Mouse (Mus musculus): ENCODE measurements around the gene Kcnk4.
"Not testable (repeated sequence)": the region's sequence is repeated elsewhere in the genome, so short reads cannot be mapped to it uniquely, and the experiment has no call there.

Gene Kcnk4

DNA sequence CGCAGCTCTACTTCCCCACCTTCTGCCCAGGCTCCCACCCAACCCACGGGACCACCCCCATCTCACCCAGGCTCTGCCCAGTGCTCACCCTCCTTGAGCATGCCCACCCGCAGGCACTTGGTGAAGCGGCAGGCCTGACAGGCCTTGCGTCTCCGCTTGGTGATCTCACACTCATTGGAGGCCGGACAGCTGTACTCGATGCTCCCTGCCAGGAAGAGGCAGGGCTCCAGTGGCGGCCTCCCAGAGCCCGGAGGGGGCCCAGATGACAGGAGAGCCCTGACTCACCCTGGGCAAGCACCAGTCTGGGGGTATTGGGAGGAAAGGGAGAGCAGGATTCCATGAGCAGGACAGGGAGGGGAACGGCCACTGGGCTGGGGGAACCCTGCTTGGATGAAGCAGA lies 20.3 kb downstream of the Kcnk4 start:
- peak; percentile 17 to 67 for DNase-seq

DNA sequence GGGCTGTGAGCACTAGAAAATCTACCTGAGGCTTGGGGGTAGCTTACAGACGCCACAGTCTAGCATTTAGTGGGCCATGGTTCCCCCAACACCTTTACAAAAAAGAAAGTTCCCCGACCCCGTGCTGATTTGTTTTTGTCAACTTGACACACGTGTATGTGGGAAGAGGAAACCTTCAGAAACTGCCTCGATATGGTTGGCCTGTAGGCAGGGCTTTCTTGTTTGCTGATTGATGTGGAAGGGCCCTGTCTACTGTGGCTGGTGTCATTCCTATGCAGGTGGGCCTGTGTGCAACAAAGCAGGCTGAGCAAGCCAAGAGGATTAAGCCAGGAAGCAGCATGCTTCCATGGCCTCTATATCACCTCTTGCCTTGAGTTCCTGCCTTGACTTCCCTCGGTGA lies 21.3 kb downstream of the Kcnk4 start:
- DNase-seq, result no peak

DNA sequence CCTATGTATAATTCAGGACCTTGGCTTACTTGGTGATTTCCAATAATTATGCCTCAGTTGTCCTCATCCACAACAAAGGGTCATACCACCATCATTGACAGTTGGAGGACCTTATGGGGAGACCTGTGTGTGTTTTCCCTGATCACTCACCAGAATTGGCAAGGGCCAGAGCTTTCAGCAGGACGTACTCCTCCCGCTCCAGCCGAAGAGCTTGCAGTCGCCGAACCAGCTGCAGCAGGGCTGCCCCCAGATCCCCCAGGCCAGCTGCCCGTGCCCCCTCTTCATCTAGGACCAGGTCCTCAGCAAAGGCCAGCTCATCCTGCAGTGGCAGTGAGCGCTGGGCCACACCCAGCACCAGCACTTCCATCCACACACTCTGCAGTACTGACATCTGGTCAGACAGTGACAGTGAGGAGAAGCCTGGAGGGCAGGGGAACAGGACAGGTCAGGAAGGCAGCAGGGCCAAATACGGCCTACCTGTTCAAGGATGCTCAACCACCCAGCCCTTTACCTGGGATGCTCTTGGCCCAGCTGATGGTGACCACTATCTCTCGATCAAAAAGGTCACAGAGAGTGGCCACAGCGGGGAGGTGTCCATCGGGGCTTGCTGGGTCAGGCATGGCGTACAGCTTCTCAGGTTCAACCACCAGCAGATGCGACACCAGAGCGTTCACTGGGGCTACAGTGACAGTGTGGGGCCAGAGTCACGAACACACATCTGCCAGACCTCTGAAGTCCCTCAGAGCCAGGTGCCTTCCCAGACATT lies 21.9 kb downstream of the Kcnk4 start:
- DNase-seq, result no peak

DNA sequence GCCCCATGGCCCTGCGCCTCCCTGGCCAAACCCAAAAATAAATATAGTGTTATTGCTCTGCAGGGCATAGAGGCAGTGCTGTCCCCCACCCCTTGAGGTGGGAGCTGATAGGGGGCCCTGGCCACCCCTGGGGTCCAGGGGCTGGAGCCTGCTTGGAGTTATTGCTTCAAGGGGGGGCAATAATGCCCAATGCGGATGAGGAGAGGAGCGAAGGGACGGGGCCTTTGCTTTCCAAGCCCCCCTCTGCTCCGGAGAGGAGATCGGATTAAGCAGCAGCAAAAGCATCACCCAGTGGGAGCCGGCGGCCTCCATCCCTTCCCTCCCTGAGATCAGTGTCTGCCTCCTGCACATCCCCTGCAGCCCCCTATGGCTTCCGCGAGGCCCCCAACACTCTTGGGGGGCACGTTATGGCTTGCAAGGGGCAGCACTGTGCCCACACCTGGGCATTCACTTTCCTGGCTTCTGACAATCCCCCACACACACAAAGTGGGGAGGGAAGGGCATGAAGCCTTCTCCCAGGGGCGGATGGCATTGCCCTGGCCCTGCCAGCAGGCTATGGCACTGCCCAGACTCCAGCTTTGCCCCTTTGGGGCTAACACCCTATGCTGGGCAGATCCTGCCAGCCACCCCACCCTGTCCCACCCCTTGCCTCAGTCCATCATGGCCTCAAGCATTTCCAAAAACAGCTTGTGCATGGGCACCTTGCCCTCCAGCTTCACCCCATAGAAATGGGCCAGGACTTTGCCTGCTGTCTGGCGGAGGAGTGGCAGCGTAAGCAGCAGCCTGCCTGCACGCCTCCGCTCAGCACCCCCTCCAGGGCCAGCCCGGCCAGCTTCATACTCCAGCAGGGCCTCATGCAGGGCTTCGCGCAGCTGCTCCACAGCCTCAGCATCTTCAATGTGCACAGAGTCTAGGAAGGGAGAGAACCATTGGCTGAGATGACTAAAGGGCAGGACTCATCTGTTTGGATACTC lies 22.9 kb downstream of the Kcnk4 start:
- no peak for DNase-seq

DNA sequence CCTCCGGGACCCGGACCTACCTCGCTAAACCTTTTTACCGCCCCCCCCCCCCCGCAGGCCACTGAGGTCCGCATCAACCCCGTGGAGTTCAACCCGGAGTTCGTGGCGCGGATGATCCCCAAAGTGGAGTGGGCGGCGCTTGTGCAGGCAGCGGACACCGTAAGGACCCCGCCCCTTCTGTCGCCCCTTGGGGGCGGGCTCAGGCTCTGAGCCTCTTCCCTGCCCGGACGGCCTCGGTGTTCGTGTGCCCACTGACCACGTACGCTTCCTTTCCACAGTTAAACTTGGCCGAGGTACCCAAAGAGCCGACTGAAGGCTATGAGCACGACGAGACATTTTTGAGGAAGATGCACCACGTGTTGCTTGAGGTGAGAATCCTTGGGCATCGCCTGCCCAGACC lies 24.0 kb downstream of the Kcnk4 start:
- peak; percentile 60 to 78 for DNase-seq

DNA sequence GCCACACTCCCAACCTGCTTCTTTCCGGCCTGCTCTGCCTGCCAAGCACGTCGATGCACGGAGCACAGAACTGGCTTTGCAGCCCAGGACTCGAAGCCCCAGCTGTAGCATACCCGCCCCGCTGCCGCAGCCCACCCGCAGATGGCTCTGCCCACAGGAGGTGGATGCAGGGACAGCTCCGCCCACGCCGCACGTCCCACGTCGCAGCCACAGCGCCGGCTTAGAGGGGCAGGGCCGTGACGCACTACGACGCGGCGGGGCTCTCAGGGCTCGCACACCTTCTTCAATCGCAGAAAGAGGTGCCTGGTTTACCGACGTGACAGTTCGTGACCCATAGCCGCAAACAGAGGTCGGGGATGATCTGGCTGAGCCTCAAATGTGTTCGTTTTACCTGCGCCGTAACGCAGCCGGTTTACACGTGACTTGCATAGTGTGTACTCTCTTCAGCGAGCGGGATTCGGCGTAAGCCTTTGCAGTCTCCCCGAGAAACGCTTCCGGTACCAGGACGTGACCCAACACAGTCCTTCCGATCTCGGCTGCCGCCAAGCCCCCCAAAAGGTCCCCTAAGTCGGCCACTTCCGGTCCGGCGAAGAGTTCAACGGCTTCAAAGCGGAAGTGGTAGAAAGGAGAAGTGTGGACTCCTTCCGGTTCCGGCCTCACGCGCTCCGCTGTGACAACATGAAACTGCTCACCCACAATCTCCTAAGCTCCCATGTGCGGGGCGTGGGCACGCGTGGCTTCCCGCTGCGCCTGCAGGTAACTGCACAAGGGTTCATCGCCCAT lies 24.6 kb downstream of the Kcnk4 start, which contains the start of the genes Trmt112 and Prdx5:
Trmt112 (plus strand) TSS at position 192 of the 783 bp plus-strand sequence.
Prdx5 (minus strand) TSS at position 600 of the 783 bp plus-strand sequence.
- DNase-seq, result peak; percentile 92 to 96

DNA sequence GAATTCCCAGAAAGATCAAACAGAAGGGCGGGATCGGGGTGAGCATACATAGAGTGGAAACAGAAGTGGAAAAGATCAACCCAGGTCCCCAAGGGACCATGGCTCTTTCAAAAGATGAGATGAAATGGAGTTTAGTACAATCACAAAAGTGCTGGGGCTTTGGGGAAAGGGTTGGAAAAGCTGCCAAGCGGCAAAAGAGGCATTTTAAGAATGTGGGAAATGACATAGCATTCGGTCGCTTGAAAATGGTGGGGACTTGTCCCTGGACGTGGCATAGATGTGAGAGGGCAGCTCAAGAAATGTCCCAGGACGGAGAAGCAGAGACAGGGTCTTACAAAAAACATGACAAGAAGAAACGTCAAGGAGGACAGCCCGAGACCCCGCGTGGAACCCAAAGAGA lies 25.3 kb downstream of the Kcnk4 start:
- DNase-seq, result no peak

DNA sequence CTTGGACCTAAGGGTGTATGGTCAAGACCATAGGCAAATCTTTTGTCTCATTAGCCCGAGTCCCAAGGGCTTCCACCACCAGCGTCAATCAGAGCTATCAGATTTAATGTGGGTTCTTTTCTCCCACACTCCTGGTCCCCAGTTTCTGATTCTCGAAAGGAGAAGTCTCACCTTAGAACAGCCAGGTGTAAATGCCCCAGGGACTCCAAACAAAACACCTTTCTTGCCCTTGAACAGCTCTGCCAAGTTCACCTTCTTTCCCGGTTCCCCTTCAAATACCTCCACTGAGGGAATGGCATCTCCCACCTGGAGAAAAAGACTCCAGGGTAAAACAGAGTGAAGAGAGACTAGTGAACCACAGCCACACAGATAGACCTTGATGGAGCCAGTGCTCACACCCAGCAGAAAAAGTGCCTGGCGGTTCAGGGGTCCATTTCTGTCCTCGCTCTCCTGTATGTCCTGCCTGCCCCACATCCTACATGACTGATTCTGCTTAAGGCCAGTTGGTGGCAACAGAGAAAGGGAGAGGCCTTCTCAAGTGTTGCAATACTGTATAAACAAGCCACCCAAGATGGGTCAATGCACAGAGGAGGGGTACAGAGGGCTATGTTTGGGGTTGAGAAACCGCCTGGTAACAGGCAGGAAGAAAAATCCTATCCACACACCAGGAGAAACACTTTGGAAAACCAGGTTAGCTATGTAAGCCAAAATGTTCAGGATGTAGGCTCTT lies 26.3 kb downstream of the Kcnk4 start:
- peak in 1 of 2 experiments; percentile 19 for DNase-seq

DNA sequence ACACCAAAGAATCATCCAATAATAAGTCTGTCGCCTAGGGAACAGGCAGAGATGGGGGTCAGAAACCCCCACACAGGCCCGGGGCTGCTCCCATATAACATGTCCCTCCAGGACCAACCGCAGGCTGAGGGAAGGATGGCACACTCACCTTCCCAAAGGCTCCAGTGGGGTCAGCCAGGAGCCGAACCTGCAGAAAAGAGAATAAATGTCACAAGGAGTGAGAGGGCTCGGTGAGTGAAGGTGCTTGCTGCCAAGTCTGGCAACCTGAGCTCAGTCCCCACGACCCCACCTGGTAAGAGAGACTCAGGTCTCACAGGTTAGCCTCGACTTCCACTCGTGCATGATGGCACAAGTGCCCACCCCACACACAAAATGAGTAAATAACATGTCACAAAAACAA lies 27.2 kb downstream of the Kcnk4 start:
- no peak for DNase-seq

DNA sequence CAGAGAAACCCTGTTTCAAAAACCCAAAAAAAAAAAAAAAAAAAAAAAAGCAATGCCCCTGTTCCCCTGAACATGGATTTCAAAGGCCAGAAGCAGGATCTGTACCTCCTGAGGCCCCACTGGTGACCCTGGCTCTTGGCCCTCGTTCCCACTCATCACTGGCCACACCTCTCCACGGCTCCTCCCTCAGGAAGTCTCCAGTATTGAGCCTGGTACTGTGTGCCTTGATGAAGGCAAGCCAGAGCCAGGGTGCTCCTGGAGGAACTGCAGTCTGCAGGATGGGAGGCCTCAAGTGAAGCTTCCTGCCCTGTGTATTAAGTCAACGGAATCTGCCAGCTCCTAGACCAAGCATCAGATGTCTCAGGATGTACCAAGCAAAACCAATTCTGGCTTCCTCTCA lies 28.1 kb downstream of the Kcnk4 start:
- no peak for DNase-seq

DNA sequence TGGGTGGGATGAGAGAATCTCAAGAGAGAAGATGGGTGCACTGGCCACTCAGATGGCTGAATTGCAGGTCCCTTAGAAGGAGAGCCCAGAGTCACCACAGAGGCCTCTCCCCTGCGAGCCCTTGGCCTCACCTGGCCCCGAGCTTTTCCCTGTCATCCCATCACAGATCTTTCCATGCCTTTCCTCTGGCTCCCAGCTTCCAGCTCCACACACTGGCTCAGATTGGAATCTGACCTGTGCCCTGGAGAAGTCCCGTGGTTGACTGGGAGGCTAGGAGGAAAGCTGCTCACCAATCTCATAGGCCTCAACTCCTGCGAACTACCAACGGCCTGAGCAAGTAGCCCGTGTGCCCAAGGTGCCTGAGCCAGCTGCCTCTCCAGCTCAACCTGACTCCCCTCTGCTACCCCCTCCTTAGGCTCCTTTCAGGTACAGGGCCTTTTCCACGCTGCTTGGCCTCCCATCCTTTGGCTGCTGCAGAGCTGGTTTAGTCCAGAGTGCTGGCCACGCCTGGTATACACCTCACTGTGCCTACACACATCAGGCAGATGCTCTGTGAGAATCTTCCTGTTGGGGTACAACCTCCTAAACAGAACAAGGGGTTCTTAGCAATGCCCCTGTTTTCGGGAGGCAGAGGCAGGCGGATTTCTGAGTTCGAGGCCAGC lies 28.7 kb downstream of the Kcnk4 start:
- no peak for DNase-seq

DNA sequence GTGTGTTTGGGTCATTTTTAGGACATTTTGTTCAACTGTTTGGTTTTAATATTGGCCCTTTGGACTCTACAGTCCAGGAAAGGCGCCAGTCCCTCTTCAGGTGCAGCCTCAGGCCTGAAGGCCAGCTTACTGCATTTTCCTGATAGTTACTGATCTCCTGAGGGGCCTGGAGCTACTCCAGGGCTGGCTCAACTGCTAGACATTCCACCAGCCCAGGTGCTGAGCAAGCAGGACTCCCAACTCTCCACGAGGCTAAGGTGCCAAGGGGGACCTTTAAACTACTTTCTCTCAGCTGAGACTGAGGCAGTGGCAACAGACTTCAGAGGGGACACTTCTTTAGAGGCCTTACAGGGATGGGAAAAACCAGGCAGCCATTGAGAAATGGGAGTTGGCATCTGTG lies 29.5 kb downstream of the Kcnk4 start:
- no peak for DNase-seq

DNA sequence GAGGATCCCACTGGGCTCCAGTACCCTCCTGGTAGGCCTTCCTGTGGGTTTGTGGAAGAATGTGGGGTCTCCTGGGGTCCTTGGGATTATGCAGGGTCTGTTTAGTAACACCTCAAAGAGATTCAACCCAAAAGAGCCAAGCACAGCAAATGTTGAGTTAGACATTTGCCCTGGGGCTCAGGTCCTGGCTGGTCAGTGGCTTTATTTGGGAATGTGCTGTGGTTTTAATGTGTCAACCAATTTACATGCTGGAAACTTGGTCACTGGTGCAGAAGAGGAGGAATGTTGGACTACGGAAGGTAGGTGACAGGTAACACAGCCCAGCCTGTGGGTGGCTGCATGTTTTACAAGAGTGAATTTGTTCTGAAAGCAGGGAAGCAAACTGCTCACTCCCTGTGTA lies 31.3 kb downstream of the Kcnk4 start:
- no peak for DNase-seq

DNA sequence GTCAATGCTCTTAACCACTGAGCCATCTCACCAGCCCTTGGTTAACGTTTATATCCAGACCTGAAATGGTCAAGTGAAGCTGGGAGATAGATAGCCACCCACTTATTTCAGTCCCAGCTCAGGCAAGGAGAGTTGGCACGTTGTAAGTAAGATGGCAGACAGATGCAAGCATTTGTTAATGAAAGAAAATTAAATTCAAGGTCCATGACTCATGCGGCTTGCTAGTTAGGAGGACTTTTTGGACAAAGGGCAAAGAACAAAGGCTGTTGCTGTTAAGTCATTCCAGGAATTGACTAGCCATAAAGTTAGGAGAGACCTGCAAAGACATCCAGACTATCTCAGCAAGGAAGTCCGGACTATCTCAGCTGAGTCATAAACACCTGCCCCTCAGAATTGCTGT lies 34.7 kb downstream of the Kcnk4 start:
- DNase-seq, result no peak

DNA sequence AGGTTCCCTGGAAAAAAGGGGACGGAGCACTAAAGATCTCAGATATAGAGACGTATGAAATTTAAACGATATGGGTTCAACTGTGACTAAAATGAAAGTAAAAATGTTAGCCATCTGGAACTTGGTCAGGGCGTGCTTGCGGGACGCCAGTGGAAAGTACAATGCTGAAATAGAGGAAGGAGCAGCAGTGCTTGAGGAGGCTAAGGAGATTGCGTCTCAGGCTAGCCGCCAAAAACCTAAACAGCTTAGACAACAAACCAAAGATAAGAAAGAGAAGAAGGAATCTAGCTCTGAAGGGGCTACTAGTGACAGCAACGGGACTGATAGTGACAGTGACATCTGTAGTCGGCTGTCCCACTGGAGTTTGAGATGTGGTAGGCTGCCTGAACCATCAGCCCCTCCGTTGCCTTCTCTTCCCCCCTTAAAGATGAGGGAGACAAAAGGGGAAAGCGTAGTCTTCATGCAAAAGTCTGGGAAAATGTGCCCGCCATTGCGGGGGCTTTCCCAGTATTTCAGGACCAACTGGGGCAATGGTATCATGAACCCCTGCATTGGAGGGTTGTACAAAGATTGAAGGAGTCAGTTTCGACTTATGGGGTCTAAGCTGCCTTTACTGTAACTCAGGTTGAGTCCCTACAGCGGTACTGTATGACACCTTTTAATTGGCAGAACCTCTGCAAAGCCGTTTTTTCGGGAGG lies 38.6 kb downstream of the Kcnk4 start:
- DNase-seq, result not testable (repeated sequence)

DNA sequence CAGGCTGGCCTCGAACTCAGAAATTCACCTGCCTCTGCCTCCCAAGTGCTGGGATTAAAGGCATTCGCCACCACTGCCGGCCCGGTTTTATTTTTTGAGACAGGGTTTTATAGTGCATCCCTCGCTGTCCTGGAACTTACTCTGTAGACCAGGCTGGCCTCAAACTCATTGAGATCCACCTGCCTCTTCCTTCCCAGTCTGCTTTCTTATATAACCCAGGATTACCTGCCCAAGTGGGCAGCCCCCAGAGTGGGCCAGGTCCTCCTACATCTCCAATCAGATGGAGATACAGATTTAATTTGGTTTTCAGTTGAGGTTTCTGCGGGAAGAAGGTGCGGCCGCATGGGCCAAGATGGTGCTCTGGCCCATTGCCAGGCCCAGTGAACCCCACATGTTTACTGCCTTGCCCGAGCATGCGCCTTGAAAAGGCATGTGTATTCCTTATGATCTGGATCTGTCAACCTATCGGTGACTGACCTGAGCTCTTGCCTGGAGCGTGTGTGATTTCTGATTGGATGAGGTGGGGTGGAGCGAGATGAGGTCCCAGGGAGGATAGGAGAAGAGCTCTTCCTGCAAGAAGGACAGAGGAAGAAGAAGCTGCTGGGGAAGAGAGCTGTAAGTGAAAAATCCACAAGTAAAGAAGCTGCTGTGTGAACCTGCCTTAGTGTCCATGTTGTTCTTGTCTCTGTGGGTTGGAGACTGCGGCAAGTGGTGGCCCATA lies 40.4 kb downstream of the Kcnk4 start:
- DNase-seq, result no peak

DNA sequence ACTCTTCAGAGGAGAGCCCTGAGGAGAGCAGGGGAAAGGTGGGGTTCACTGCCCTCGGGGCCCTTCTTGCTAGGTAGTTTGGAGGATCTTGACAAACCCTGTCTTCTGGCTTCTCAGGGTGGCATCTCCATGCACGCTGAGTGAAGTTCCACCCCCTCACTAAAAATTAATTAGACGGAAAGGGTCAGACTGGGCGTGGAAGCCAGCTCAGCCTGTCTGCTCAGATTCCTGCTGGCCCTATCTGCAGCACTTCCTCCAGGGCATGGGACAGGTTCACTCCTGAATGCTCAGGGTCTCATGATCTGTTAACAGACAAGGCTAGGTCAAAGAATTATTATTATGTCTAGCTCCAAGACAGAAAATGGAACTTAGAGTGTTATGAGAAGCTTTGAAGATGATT lies 41.8 kb downstream of the Kcnk4 start:
- DNase-seq, result no peak

DNA sequence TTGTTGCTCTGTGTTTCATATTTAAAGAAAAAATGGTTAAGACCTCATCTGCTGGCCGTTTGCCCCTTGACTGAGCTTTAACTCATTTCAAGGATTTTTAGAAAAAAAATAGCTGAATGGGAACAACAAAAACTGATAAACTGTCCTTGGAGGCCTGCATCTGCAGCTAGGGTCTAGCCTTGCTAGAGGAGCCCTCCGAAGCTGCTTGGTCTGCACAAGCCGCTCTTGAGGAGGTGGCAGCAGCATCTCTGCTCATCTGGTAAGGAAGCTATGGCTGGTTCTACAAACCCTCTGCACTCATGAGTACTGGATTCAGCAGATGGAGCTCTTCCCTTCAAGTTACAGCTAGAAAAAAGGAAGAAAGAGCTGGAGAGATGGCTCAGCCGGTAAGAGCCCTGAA lies 56.4 kb downstream of the Kcnk4 start:
- DNase-seq, result no peak

DNA sequence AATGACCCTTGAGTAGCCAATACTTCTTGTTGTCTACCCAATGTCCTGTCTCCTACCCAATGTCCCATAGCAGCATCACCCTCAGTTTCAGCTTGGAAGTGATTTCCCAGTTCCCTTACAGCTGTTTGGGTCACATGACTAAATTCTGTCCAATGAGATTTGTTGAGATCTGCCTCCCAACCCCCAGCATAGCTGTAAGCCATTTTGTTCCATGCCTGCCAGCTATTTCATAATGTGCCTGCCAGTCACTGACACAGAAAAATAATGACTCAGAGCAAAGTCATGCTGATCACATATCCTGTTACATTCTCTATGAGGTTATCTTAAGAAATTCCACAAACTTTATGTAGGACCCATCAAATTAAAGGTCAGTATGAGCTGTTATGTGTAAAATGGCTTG lies 57.5 kb downstream of the Kcnk4 start:
- DNase-seq, result no peak

DNA sequence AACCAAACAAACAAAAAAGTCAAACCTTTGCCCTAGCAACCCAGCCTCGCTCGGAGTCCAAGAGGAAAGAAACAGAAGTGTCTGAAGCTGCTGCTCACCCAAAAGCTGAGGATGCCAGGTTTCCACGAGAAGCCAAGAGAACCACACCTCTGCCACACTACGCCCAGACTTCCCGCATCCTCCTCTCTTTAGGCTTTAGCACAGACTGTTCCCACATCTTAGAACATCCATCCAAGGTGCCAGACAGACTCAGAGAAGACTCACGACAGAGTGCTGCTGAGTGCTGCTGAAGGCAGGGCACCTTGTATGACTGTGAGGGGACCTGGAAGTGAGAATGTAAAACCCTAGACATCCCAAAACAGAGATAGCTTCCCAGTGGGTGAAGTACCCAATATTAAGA lies 58.5 kb downstream of the Kcnk4 start:
- no peak for DNase-seq
